Mouse (Mus musculus) lung, embryonic 14.5 days (tissue): ENCODE results near the gene Slc40a1. TPM values are rescaled to one million over a fixed set of nuclear protein-coding genes. Genes with fewer than 3 reads are reported as not detected.
A peak's percentile ranks its signal among the peaks of the same experiment; 100 is the strongest.

ENCODE experiments used
- ATAC-seq: fragments of 200-750 bp; cut with Nextera tagmentation; 2 replicates; pipeline ENCODE4 v1.8.0; 2017; ENCODE audit warnings: mild to moderate bottlenecking, moderate TSS enrichment, moderate library complexity; ENCODE audit not compliant: insufficient read depth
- DNase-seq: peaks from one replicate; pipeline ENCODE4 v3.0.0-alpha.2; 2015
- H3K27ac ChIP-seq: fragments of 300-500 bp; sonication (generic); 2 replicates; pipeline ENCODE4 v1.5.1; 2014; ENCODE audit warnings: low read depth, mild to moderate bottlenecking, moderate library complexity
- H3K27me3 ChIP-seq: fragments of 300-500 bp; sonication (generic); 2 replicates; pipeline ENCODE4 v1.6.1; 2014; ENCODE audit warnings: low read length, control low read depth; ENCODE audit not compliant: insufficient read depth
- H3K36me3 ChIP-seq: fragments of 300-500 bp; sonication (generic); 2 replicates; pipeline ENCODE4 v1.6.1; 2014; ENCODE audit warnings: control low read depth; ENCODE audit not compliant: insufficient read depth
- H3K4me1 ChIP-seq: fragments of 300-500 bp; sonication (generic); 2 replicates; pipeline ENCODE4 v1.6.1; 2014; ENCODE audit warnings: antibody characterized with exemption, control low read depth; ENCODE audit not compliant: insufficient read depth
- H3K4me2 ChIP-seq: fragments of 300-500 bp; sonication (generic); 2 replicates; pipeline ENCODE4 v1.6.1; 2014; ENCODE audit warnings: mild to moderate bottlenecking
- H3K4me3 ChIP-seq: fragments of 300-500 bp; sonication (generic); 2 replicates; pipeline ENCODE4 v1.5.1; 2014; ENCODE audit warnings: low read depth, low read length
- H3K9ac ChIP-seq: fragments of 300-500 bp; sonication (generic); 2 replicates; pipeline ENCODE4 v1.6.1; 2014
- H3K9me3 ChIP-seq: fragments of 300-500 bp; sonication (generic); 2 replicates; pipeline ENCODE4 v1.6.1; 2016; ENCODE audit warnings: low read depth, low read length, control low read depth
- CTCF ChIP-seq: IDR thresholded peaks from 2 replicates; pipeline ENCODE4 v1.5.1; 2016; ENCODE audit warnings: antibody characterized with exemption, low read depth
- WGBS: fragments of 180-500 bp; shearing (Covaris S2); extraction: QIAGEN DNeasy Blood & Tissue Kit; methylation state at CpG from one replicate; pipeline ENCODE4 v1.1.7; 2014; 5-methylcytosine and 5-hydroxymethylcytosine counted together
- polyA plus RNA-seq: library from polyadenylated mRNA; unstranded; fragments of >200 nt; fragmentation: Nextera tagmentation; extraction: Ambion mirVana; gene quantifications from 2 replicates; pipeline ENCODE4 v1.2.1, GENCODE M21; 2014

Slc40a1 gene
- 47.3 and 52.0 TPM in 2 replicates for polyA plus RNA-seq

DNA sequence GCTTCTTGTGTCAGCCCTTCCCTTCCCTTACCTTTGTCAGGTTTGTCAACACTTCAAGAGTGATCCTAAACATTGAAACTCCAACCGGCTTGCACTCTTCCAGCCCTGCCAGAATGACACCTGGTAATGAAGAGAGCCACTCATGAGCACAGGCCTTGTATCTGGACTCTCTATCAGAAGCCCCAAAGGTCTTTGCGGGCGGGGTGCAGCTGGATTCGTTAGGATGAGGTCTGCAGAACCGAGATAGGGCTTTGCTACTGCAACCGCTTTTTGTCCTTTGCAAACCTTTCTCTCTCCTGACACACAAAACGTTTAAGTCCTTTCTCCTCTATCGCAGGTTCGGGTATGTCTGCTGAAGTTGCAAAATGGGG lies at the start of gene Slc40a1:
Gene Slc40a1, minus strand, starts transcription at position 131 of the 371 bp plus-strand sequence.
- 23% methylated on average over 9 of the region's 9 CpGs for WGBS
- no peaks in the 10 kb centered on the region for H3K36me3 ChIP-seq
- no peak for TF ChIP-seq CTCF
- no peak; the same call in 1 of the 2 replicates for ATAC-seq
- H3K4me2 ChIP-seq = peak within 1 kb of the TSS; percentile 95
- peak within 1 kb of the TSS; percentile 51 for H3K9ac ChIP-seq
- peak within 1 kb of the TSS; percentile 85 for H3K27ac ChIP-seq
- no peak for DNase-seq
- no peaks in the 10 kb centered on the region for H3K9me3 ChIP-seq
- H3K4me3 ChIP-seq = peak within 1 kb of the TSS; percentile 55
- H3K27me3 ChIP-seq = no peaks in the 10 kb centered on the region
- H3K4me1 ChIP-seq = peaks cover 8% of the 10 kb centered on the region; the same call in 1 of the 2 replicates

GRCm38 (mm10) chr1:45971314-45971713 lies 45.0 kb upstream of the Slc40a1 start:
- Histone ChIP-seq H3K9ac (no peak overlapping the region), H3K9me3 (no peaks in the 10 kb centered on the region), H3K4me1 (no peaks in the 10 kb centered on the region), H3K36me3 (no peaks in the 10 kb centered on the region), H3K4me2 (no peak overlapping the region), H3K27me3 (no peaks in the 10 kb centered on the region), H3K4me3 (no peak overlapping the region), H3K27ac (no peak overlapping the region)
- TF ChIP-seq CTCF = no peak
- no peak for ATAC-seq
- WGBS = 74% methylated on average over 4 of the region's 4 CpGs
- peak; percentile 9 for DNase-seq

- no peaks in the 10 kb centered on the region for H3K4me1 ChIP-seq
- H3K9ac ChIP-seq = no peak overlapping the region
- 42% methylated on average over 2 of the region's 2 CpGs for WGBS
- no peaks in the 10 kb centered on the region for H3K9me3 ChIP-seq
- DNase-seq (peak; percentile 13), ATAC-seq (no peak)
- peak; percentile 30 for TF ChIP-seq CTCF
- H3K36me3 ChIP-seq = no peaks in the 10 kb centered on the region
- no peak overlapping the region for H3K4me3 ChIP-seq
- H3K27me3 ChIP-seq = no peaks in the 10 kb centered on the region
- no peak overlapping the region for H3K4me2 ChIP-seq
- H3K27ac ChIP-seq = no peak overlapping the region
Observed at GRCm38 (mm10) chr1:45948988-45949387, 22.7 kb upstream of the Slc40a1 start.

DNA sequence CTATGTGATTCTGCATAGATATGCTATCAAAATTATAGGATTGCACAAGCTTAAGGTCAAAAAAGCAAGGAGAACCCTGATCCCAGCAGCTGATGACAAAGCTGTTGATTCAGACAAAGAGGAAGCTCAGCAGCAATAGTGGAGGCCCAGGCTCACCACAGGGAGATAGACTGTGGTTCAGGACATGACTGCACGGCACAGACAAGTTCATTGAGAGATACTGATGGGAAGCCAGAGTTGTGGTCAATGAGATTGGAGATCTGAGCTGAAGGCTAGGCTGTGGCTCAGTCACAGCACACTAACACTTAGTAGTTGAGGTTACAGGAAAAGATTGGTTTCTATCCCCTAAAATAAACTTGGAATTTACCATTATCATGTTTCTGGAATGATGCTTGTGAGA lies 21.5 kb upstream of the Slc40a1 start:
- ATAC-seq (no peak), DNase-seq (no peak)
- H3K9ac ChIP-seq = no peak overlapping the region
- H3K36me3 ChIP-seq = no peaks in the 10 kb centered on the region
- H3K4me2 ChIP-seq = no peak overlapping the region
- H3K4me3 ChIP-seq = no peak overlapping the region
- H3K9me3 ChIP-seq = no peaks in the 10 kb centered on the region
- H3K27me3 ChIP-seq = no peaks in the 10 kb centered on the region
- no peaks in the 10 kb centered on the region for H3K4me1 ChIP-seq
- WGBS = 53% methylated on average over 1 of the region's 1 CpGs
- H3K27ac ChIP-seq = no peak overlapping the region
- TF ChIP-seq CTCF = no peak

DNA sequence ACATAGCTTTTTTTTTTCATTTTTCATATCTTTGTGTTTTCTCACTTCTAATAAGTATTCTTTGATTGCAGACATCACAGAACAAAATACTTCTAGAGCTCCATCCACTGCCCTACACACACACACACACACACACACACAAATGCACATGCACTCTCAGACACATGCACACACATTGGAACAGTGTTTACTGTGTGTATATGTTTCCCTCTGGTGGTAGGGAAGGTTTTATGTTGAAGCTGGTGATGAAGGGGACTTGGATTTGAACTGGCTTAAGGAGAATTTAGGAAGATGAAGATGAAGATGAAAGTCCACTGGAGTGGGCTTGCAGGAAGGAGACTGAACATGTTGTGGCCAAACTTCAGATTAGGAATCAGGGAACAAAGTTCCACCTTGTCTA lies 4.8 kb upstream of the Slc40a1 start:
- ATAC-seq (no peak), DNase-seq (no peak)
- H3K27me3 ChIP-seq = no peaks in the 10 kb centered on the region
- H3K4me2 ChIP-seq = no peak overlapping the region
- no peaks in the 10 kb centered on the region for H3K36me3 ChIP-seq
- no peak overlapping the region for H3K9ac ChIP-seq
- H3K4me3 ChIP-seq = no peak overlapping the region
- 0 out of 2 replicates have a peak, but pooled peaks cover under 1% of the 10 kb centered on the region for H3K4me1 ChIP-seq
- H3K9me3 ChIP-seq = no peaks in the 10 kb centered on the region
- TF ChIP-seq CTCF = peak; percentile 50
- no peak overlapping the region for H3K27ac ChIP-seq

GRCm38 (mm10) chr1:45926911-45927310 lies 588 bp upstream of the Slc40a1 start:
- ATAC-seq (no peak), DNase-seq (no peak)
- no peak overlapping the region for H3K27ac ChIP-seq
- WGBS = 31% methylated on average over 3 of the region's 3 CpGs
- no peak overlapping the region for H3K4me2 ChIP-seq
- no peaks in the 10 kb centered on the region for H3K27me3 ChIP-seq
- no peaks in the 10 kb centered on the region for H3K36me3 ChIP-seq
- TF ChIP-seq CTCF = no peak
- no peak overlapping the region for H3K9ac ChIP-seq
- no peak overlapping the region for H3K4me3 ChIP-seq
- H3K4me1 ChIP-seq = peaks cover 8% of the 10 kb centered on the region; the same call in 1 of the 2 replicates
- H3K9me3 ChIP-seq = no peaks in the 10 kb centered on the region

- Histone ChIP-seq H3K36me3 (0 out of 2 replicates have a peak, but pooled peaks cover 2% of the 10 kb centered on the region), H3K4me2 (peak overlapping the region; percentile 95), H3K9ac (peak overlapping the region; percentile 51), H3K4me3 (peak overlapping the region; percentile 55), H3K4me1 (peaks cover 8% of the 10 kb centered on the region; the same call in 1 of the 2 replicates), H3K27me3 (no peaks in the 10 kb centered on the region), H3K9me3 (no peaks in the 10 kb centered on the region), H3K27ac (peak overlapping the region; percentile 85)
- TF ChIP-seq CTCF = no peak
- 1% methylated on average over 52 of the region's 53 CpGs for WGBS
- DNase-seq (peak; percentile 92), ATAC-seq (peak; percentile 96)
Observed at GRCm38 (mm10) chr1:45925500-45926392, 577 bp downstream of the Slc40a1 start.
